Mouse (Mus musculus): ENCODE measurements at regions not wholly inside any gene's neighbourhood (a gene's known extent, or its start where the extent isn't known, plus 50 kb on each side); places are given as distances from the start of the nearest gene placed in this dataset.
"Not testable (repeated sequence)": the region's sequence is repeated elsewhere in the genome, so short reads cannot be mapped to it uniquely, and the experiment has no call there.

GRCm38 (mm10) chr4:21464456-21464855 is 221.3 kb downstream of the Prdm13 start:
- no peak for DNase-seq (ENCODE audit: low read depth in 2 of 2, low spot score in 2 of 2)

- no peak for DNase-seq (ENCODE audit: low read depth in 2 of 2, low spot score in 2 of 2)
Measured at GRCm38 (mm10) chr4:21441274-21441673, 244.5 kb downstream of the Prdm13 start.

GRCm38 (mm10) chr4:21436710-21437109 is 249.1 kb downstream of the Prdm13 start:
- no peak for DNase-seq (ENCODE audit: low read depth in 2 of 2, low spot score in 2 of 2)

- no peak for DNase-seq (ENCODE audit: low read depth in 2 of 2, low spot score in 2 of 2)
Measured at GRCm38 (mm10) chr4:21407850-21408249, 277.9 kb downstream of the Prdm13 start.

- no peak for DNase-seq (ENCODE audit: low read depth in 2 of 2, low spot score in 2 of 2)
Measured at GRCm38 (mm10) chr4:21369314-21369713, 316.4 kb downstream of the Prdm13 start.

GRCm38 (mm10) chr4:21368234-21369021 is 317.3 kb downstream of the Prdm13 start:
- peak in 1 of 2 experiments; percentile 6 for DNase-seq (ENCODE audit: low read depth in 2 of 2, low spot score in 2 of 2)

- DNase-seq (ENCODE audit: low read depth in 2 of 2, low spot score in 2 of 2) = no peak
Measured at GRCm38 (mm10) chr4:21321769-21322168, 364.0 kb downstream of the Prdm13 start.

GRCm38 (mm10) chr4:21309239-21309638 is 376.5 kb downstream of the Prdm13 start:
- DNase-seq (ENCODE audit: low read depth in 2 of 2, low spot score in 2 of 2) = not testable (repeated sequence)

GRCm38 (mm10) chr4:21307476-21308011 is 378.2 kb downstream of the Prdm13 start:
- DNase-seq (ENCODE audit: low read depth in 2 of 2, low spot score in 2 of 2) = no peak

- DNase-seq (ENCODE audit: low read depth in 2 of 2, low spot score in 2 of 2) = no peak
Measured at GRCm38 (mm10) chr4:21300141-21300540, 385.6 kb downstream of the Prdm13 start.

GRCm38 (mm10) chr4:21267302-21267701 is 418.5 kb downstream of the Prdm13 start:
- no peak for DNase-seq (ENCODE audit: low read depth in 2 of 2, low spot score in 2 of 2)

- DNase-seq (ENCODE audit: low read depth in 2 of 2, low spot score in 2 of 2) = no peak
Measured at GRCm38 (mm10) chr4:21266886-21267285, 418.9 kb downstream of the Prdm13 start.

- DNase-seq (ENCODE audit: low read depth in 2 of 2, low spot score in 2 of 2) = no peak
Measured at GRCm38 (mm10) chr4:21250396-21250795, 435.4 kb downstream of the Prdm13 start.

- DNase-seq (ENCODE audit: low read depth in 2 of 2, low spot score in 2 of 2) = no peak
Measured at GRCm38 (mm10) chr4:21222631-21223030, 463.1 kb downstream of the Prdm13 start.

GRCm38 (mm10) chr4:21207617-21208016 is 478.1 kb downstream of the Prdm13 start:
- DNase-seq (ENCODE audit: low read depth in 2 of 2, low spot score in 2 of 2) = no peak

- no peak for DNase-seq (ENCODE audit: low read depth in 2 of 2, low spot score in 2 of 2)
Measured at GRCm38 (mm10) chr4:21195620-21196019, 490.1 kb downstream of the Prdm13 start.

- DNase-seq (ENCODE audit: low read depth in 2 of 2, low spot score in 2 of 2) = no peak
Measured at GRCm38 (mm10) chr4:21173789-21174188, 512.0 kb downstream of the Prdm13 start.

GRCm38 (mm10) chr4:21173019-21173418 is 512.7 kb downstream of the Prdm13 start:
- DNase-seq (ENCODE audit: low read depth in 2 of 2, low spot score in 2 of 2) = no peak

- DNase-seq (ENCODE audit: low read depth in 2 of 2, low spot score in 2 of 2) = no peak
Measured at GRCm38 (mm10) chr4:21170734-21171133, 515.0 kb downstream of the Prdm13 start.

GRCm38 (mm10) chr4:21162124-21162523 is 523.6 kb downstream of the Prdm13 start:
- DNase-seq (ENCODE audit: low read depth in 2 of 2, low spot score in 2 of 2) = no peak

GRCm38 (mm10) chr4:21125892-21126291 is 559.9 kb downstream of the Prdm13 start:
- DNase-seq (ENCODE audit: low read depth in 2 of 2, low spot score in 2 of 2) = no peak

- no peak for DNase-seq (ENCODE audit: low read depth in 2 of 2, low spot score in 2 of 2)
Measured at GRCm38 (mm10) chr4:21095741-21096140, 590.0 kb downstream of the Prdm13 start.

All from CD8-positive naive resting alpha-beta T cell, adult 2 months (primary cell).